Mouse (Mus musculus) heart, postnatal 10 days (tissue): ENCODE data around the gene Immp2l. TPM values are rescaled to one million over a fixed set of nuclear protein-coding genes. Genes with fewer than 3 reads are reported as not detected.

Source experiments
- DNase-seq, 2 experiments: peaks; one replicate each; pipeline ENCODE4 v3.0.0; 2021
- intact Hi-C: fragments of 180-260 bp; cut with DNase I; formaldehyde crosslinking; loops from one replicate; pipeline ENCODE4 v1.15.1; 2025
- total RNA-seq, 2 experiments: library from RNA; stranded (reverse); gene quantifications; 2 replicates each; pipeline ENCODE4 v1.2.3; 2021

The Immp2l gene
- total RNA-seq, 2 experiments from 2014 or later, result 10.2 to 11.5 TPM

- DNase-seq, result no peak
- intact Hi-C loops, result no loop called here
These were observed 23.3 kb downstream of the Immp2l start for GRCm38 (mm10) chr12:41047085-41047766.

DNA sequence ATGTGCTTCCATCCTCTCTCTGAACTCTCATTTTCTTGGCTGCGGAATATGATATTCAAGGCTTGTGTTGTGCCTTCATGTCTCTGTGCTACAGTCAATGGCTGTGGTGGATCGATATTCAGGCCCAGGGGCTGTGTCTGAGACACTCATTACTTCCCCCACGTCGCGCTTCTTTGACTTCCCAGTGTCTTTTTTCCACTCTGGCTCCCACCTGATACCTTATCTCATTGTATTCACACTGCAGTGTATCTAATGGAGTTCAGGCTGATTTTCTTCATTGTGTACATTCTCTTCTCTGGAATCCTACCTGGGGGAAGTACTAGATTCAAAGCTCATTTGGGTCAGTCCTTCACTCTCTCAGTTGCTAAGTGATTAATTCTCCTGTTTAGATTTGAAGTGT lies 27.1 kb downstream of the Immp2l start:
- DNase-seq, result no peak
- intact Hi-C loops, result no loop called here

DNA sequence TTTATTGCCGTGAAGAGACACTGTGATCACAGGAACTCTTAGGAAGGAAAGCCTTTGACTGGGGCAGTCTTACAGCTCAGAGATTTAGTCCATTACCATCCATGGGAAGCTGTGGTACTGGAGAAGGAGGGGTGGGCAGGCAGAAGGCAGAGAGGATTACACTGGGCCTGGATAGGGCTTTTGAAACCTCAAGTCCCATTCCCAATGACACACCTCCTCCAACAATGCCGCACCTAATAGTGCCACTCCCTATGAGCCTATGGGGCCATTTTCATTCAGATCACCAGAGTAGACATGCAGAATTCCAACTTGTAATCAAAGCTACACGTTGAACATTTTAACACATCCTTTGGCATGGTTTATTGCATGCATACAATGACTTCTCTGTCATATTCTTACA lies 29.0 kb downstream of the Immp2l start:
- intact Hi-C loops, result no loop called here
- DNase-seq, result no peak

- DNase-seq, result no peak
- intact Hi-C loops, result no loop called here
These were observed 30.3 kb downstream of the Immp2l start for GRCm38 (mm10) chr12:41054006-41054791.

- intact Hi-C loops, result no loop called here
- no peak for DNase-seq
These were observed 32.1 kb downstream of the Immp2l start for GRCm38 (mm10) chr12:41055941-41056340.

DNA sequence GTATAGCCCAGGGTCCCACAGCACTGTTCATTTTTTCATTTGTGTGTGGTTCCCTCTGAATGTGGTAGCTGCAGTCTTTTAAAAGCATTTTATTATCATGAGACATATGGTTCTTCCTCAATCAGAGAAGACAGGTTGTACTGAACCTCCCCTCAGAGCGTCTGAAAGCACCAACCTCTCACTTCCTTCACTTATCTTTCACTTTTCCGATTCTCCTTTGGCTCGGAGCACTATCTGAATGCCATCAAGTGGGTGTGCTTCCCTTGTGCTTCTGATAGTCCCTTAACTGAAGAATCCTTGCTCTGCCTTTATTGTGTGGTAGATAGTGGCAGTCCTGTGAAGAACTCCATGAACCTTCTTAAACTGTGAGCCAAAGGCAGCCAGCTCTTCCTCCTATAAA lies 39.4 kb downstream of the Immp2l start:
- DNase-seq, result no peak
- intact Hi-C loops, result no loop called here

DNA sequence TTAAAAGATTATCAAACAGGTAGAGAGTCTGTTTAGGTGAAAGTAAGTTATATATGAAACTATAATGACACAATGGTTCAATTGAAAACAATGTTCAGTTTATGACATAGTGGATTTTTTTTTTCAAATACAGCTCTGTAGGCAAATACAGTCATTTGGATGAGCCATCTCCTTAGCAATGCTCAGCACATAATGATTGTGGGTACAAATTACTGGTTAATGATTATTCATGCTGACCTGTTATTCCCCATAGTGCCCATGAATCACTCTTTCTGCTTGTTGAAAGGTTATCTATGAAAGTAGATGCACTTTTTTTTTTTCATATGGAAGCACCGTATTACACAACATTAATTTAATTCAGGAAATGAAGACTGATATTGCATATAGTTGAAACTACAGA lies 58.0 kb downstream of the Immp2l start:
- no peak for DNase-seq
- intact Hi-C loops, result no loop called here

DNA sequence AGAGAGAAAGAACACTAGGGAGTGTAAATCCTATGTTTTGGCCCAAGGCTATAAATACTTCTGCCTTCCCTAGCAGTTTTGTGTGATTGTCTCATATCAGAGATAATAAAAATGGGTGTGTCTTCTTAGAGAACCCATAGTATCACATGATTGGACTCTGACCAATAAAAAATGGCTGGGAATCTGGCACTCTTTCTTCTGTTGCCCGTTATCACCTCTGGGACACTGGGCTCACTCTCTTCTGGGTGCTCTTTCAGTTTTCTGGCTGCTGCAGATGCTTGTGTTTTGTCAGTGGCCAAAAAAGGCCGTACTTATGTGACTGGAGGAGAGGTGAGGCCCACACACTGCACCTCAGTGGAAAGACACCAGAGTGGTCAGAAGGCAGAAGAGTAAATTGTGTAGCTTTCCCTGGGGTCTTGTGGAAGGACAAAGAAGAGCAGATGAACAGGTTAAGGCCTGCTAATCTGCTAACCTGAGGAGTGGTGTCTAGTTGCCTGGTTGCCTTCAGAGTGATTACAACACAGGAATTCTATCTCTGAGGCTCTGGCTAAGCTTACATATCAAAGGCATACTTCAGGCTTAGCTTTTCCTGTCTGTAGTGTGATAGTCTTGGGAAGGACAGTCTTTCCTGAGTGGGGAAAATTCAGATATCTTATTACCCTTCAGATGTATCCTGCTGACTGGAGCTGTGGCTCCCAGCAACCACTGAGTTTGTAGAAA lies 60.6 kb downstream of the Immp2l start:
- DNase-seq, result no peak
- intact Hi-C loops, result no loop called here

- intact Hi-C loops, result no loop called here
- no peak for DNase-seq
These were observed 66.1 kb downstream of the Immp2l start for GRCm38 (mm10) chr12:41089931-41090366.

DNA sequence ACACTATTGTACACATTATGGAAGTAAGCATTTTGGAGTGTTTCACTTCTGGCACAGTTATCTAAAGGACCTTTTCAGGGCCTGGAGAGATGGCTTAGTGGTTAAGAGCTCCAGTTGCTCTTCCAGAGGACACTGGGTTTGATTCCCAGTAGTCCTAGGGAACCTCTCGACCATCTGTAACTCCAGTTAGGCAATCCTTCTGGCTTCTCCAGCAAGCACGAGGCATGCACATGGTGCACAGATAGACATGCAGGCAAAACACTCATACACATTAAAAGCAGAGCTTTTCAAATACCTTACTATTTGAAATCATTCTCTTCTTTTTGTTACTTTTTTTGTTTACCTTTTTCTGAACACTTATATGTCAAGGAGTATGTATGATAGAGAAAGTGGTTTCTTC lies 66.9 kb downstream of the Immp2l start:
- intact Hi-C loops, result no loop called here
- no peak for DNase-seq

GRCm38 (mm10) chr12:41091316-41091715 lies 67.4 kb downstream of the Immp2l start:
- DNase-seq, result no peak
- intact Hi-C loops, result no loop called here

- no peak for DNase-seq
- intact Hi-C loops, result no loop called here
These were observed 72.2 kb downstream of the Immp2l start for GRCm38 (mm10) chr12:41096045-41096444.

DNA sequence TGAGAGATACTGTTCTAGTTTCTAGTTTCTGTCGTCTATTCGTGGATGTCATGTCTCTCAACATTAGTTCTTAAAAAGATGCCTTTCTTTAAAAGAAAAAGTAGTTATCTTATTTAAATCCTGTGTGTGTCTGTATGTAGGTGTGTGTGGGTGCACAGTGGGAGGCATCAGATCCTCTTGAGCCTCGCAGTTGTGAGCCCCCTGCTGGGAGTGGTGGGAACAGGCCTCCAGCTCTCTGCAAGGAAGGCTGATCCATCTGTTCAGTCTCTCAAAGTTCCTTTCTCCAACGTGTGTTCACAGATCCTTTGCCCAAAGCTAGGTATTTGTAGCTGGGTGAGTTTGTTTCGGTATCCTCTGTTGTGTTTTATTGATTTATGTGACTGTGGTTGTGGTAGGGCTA lies 73.5 kb downstream of the Immp2l start:
- peak; percentile 24 to 49 for DNase-seq
- intact Hi-C loops, result loop anchor here (1.0 kb wide), 1 partner anchor 260 kb away; no protein-coding TSS in a partner anchor

DNA sequence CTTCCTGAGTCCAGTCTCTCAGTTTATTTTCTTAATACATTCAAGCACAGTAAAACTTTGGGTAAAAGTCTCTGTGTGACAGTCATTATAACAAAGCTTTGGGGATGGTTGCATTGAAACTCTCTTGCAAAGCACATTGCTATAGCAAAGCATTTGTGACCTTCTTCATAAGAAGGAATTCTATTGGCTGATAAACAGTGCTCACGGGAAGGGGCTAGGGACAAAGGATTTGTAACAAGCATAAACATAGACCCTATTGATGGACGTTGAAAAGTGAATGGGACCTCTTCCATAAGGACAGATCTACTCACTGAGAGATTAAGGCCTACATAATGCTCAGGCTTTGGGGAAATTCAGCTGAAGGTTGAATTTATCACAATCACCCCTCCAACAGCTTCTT lies 85.1 kb downstream of the Immp2l start:
- intact Hi-C loops, result no loop called here

GRCm38 (mm10) chr12:41111456-41111855 lies 87.6 kb downstream of the Immp2l start:
- intact Hi-C loops, result loop anchor here (2.0 to 5.0 kb wide), 2 partner anchors 111 to 375 kb away; partner anchors contain the start of gene Lrrn3
- peak; percentile 3 to 24 for DNase-seq

More for the DNA sequence above, 85.1 kb downstream of the Immp2l start:
- no peak for DNase-seq

GRCm38 (mm10) chr12:41112137-41112536 lies 88.2 kb downstream of the Immp2l start:
- DNase-seq, result no peak
- intact Hi-C loops, result loop anchor here (5.0 kb wide), 1 partner anchor 110 kb away; no protein-coding TSS in a partner anchor

DNA sequence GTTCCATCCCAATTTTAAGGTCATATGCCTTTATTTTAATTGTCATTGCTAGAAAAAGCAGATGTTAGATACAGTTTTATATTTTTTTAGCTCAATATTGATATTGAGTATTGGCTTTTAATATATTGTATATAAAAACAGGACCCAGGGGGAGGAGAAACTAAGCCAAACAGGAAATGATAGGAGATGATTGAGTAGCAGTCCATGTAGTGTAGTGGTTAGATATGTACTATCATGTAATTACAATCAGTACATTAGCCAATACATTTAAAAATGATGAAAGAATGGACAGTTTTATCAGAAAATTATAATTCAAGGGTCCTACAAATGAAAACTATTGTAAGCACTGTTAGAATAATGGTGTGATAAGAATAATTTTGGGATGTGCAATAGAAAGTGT lies 94.5 kb downstream of the Immp2l start:
- DNase-seq, result no peak
- intact Hi-C loops, result loop anchor here (2.0 kb wide), 1 partner anchor 368 kb away; the partner anchor contains the start of gene Lrrn3

DNA sequence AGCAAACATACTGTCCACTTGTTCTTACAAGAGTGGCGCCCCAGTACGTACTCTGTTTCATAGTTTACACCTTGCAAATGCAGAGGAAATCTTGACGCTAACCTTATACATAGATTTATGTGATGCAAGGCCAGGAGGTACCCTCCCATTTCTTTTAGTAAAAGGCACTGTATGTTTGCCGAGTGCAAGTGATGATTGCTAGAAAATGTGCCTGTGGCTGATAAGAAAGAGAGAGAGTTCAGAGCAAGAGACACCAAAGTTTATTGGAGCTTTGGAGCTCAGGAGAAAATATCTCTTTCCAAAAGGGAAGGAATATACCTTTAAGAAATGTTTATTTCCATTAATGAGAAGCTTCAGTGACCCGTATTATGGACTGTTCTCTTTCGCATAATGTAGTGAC lies 95.8 kb downstream of the Immp2l start:
- intact Hi-C loops, result loop anchor here (2.0 kb wide), 1 partner anchor 367 kb away; the partner anchor contains the start of gene Lrrn3
- no peak for DNase-seq

DNA sequence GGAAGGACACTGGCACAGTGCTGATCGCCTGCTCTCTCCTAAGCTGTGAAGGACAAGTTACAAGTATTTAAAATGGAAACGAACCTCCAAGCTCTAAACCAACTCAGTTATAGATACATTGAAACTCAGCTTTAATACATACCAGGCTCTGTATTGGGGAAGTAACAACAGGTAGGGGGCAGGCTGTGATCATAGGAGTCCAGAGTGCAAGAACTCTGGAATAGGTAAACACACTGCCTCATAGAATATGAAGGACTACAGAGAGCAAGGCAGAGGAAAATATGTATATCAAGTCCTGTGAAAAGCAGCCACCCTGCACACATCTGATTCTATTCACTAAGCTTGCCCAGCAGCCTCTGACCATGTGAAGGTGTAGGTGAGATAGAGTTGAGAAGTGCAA lies 99.3 kb downstream of the Immp2l start:
- DNase-seq, result no peak
- intact Hi-C loops, result no loop called here

- DNase-seq, result no peak
- intact Hi-C loops, result no loop called here
These were observed 111.0 kb downstream of the Immp2l start for GRCm38 (mm10) chr12:41134885-41135284.

GRCm38 (mm10) chr12:41159543-41159942 lies 135.7 kb downstream of the Immp2l start:
- DNase-seq, result no peak
- intact Hi-C loops, result no loop called here
